12 mouse cellular contexts compared by ENCODE assay signal in genomic region chr15:51536317-51536716, GRCm38 (mm10).
"Had no signal": no experiment of that assay in that cellular context is flagged by ENCODE, and none has a peak within 500 bp of the region (broad histone marks: within the 10 kb centered on the region; RNA-seq: fewer than 3 reads in every experiment).

No protein-coding gene starts in this region.

- DNase-seq: kidney, postnatal 14 days; left cerebral cortex, postnatal 4 days; lung, adult 18-20 months; lung, postnatal 36 days; midbrain, embryonic 14.5 days; thymus, postnatal 14 days had no signal

- H3K9me3 ChIP-seq: kidney, embryonic 15.5 days; limb, embryonic 13.5 days; midbrain, embryonic 10.5 days; neural tube, embryonic 15.5 days had no signal

- H3K36me3 ChIP-seq: kidney, embryonic 15.5 days; limb, embryonic 13.5 days; midbrain, embryonic 10.5 days; neural tube, embryonic 15.5 days had no signal

- H3K9ac ChIP-seq: kidney, embryonic 15.5 days; limb, embryonic 13.5 days; liver, embryonic 14.5 days; neural tube, embryonic 15.5 days had no signal

- H3K4me1 ChIP-seq: kidney, embryonic 15.5 days; limb, embryonic 13.5 days; midbrain, embryonic 10.5 days; neural tube, embryonic 15.5 days had no signal

- H3K27ac ChIP-seq: kidney, embryonic 15.5 days; limb, embryonic 13.5 days; liver, embryonic 14.5 days; midbrain, embryonic 10.5 days; neural tube, embryonic 15.5 days had no signal

- H3K4me3 ChIP-seq: kidney, embryonic 15.5 days; limb, embryonic 13.5 days; midbrain, embryonic 10.5 days; myocyte; neural tube, embryonic 15.5 days had no signal
